Mouse (Mus musculus) heart, adult 2 months (tissue): ENCODE measurements at regions not wholly inside any gene's neighbourhood (a gene's known extent, or its start where the extent isn't known, plus 50 kb on each side); places are given as distances from the start of the nearest gene placed in this dataset.

ENCODE experiments used
- CTCF ChIP-seq: fragments of 200-600 bp; IDR thresholded peaks from 2 replicates; pipeline ENCODE4 v1.8.1; 2022; ENCODE audit warnings: antibody characterized with exemption, mild to moderate bottlenecking, moderate library complexity
- EP300 ChIP-seq: fragments of 200-500 bp; IDR thresholded peaks from 2 replicates; pipeline ENCODE4 v1.6.1; 2011; ENCODE audit warnings: low read depth, low read length, control low read depth; ENCODE audit not compliant: insufficient read depth
- POLR2A ChIP-seq: fragments of 200-500 bp; IDR thresholded peaks from 2 replicates; pipeline ENCODE4 v1.6.1; 2011; ENCODE audit warnings: mild to moderate bottlenecking, low read depth, low read length, control low read depth; ENCODE audit not compliant: insufficient read depth

DNA sequence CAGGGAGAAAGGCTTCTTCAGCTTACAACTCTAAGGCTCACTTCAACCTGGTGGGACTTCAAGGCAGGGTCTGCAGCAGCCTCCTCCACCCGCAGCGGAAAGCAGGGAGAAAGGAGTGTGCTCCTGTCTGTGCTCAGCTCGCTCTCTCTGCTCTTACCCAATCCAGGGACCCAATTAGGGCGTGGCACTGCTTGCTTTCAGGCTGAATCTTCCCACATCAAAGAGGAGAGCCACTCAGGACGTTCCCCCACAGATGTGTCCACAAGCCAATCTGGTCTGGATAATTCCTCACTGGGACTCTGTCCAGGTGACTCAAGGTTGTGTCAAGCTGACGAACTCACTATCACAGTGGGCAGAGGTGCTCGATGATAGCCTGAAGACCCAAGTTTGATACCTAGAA is 72.0 kb upstream of the Zbtb40 start:
- TF ChIP-seq CTCF (no peak), POLR2A (no peak), EP300 (no peak)
